Mouse (Mus musculus) hindbrain, embryonic 13.5 days (tissue): Measurements from ENCODE around the gene Noa1. TPM values are rescaled to one million over a fixed set of nuclear protein-coding genes. Genes with fewer than 3 reads are reported as not detected.

ENCODE experiments used
- ATAC-seq: fragments of 200-750 bp; cut with Nextera tagmentation; 2 replicates; pipeline ENCODE4 v1.8.0; 2017; ENCODE audit warnings: moderate TSS enrichment; ENCODE audit not compliant: low FRiP score
- H3K27ac ChIP-seq: fragments of 300-500 bp; sonication (generic); 2 replicates; pipeline ENCODE4 v1.5.1; 2015; ENCODE audit warnings: inconsistent platforms, mild to moderate bottlenecking, moderate library complexity
- H3K27me3 ChIP-seq: fragments of 300-500 bp; sonication (generic); 2 replicates; pipeline ENCODE4 v1.6.1; 2015; ENCODE audit warnings: mild to moderate bottlenecking, inconsistent platforms
- H3K36me3 ChIP-seq: fragments of 300-500 bp; sonication (generic); 2 replicates; pipeline ENCODE4 v1.6.1; 2015; ENCODE audit warnings: mild to moderate bottlenecking, inconsistent platforms
- H3K4me1 ChIP-seq: fragments of 300-500 bp; sonication (generic); replicated peaks from 2 replicates; pipeline ENCODE4 v1.6.1; 2015; ENCODE audit warnings: inconsistent platforms
- H3K4me2 ChIP-seq: fragments of 300-500 bp; sonication (generic); 2 replicates; pipeline ENCODE4 v1.6.1; 2015; ENCODE audit warnings: inconsistent platforms, mild to moderate bottlenecking, moderate library complexity
- H3K4me3 ChIP-seq: fragments of 300-500 bp; sonication (generic); 2 replicates; pipeline ENCODE4 v1.5.1; 2015; ENCODE audit warnings: mild to moderate bottlenecking, inconsistent platforms
- H3K9ac ChIP-seq: fragments of 300-500 bp; sonication (generic); 2 replicates; pipeline ENCODE4 v1.6.1; 2015; ENCODE audit warnings: mild to moderate bottlenecking, inconsistent platforms
- H3K9me3 ChIP-seq: fragments of 300-500 bp; sonication (generic); 2 replicates; pipeline ENCODE4 v1.6.1; 2016; ENCODE audit warnings: inconsistent platforms
- WGBS: fragments of 180-500 bp; shearing (Covaris S2); methylation state at CpG from one replicate; pipeline ENCODE4 v1.1.7; 2015; 5-methylcytosine and 5-hydroxymethylcytosine counted together
- polyA plus RNA-seq: library from polyadenylated mRNA; unstranded; fragments of >200 nt; fragmentation: Nextera tagmentation; extraction: Ambion mirVana; gene quantifications from 2 replicates; pipeline ENCODE4 v1.2.1, GENCODE M21; 2015

Noa1 gene
- polyA plus RNA-seq: 32.5 and 32.8 TPM in 2 replicates

DNA sequence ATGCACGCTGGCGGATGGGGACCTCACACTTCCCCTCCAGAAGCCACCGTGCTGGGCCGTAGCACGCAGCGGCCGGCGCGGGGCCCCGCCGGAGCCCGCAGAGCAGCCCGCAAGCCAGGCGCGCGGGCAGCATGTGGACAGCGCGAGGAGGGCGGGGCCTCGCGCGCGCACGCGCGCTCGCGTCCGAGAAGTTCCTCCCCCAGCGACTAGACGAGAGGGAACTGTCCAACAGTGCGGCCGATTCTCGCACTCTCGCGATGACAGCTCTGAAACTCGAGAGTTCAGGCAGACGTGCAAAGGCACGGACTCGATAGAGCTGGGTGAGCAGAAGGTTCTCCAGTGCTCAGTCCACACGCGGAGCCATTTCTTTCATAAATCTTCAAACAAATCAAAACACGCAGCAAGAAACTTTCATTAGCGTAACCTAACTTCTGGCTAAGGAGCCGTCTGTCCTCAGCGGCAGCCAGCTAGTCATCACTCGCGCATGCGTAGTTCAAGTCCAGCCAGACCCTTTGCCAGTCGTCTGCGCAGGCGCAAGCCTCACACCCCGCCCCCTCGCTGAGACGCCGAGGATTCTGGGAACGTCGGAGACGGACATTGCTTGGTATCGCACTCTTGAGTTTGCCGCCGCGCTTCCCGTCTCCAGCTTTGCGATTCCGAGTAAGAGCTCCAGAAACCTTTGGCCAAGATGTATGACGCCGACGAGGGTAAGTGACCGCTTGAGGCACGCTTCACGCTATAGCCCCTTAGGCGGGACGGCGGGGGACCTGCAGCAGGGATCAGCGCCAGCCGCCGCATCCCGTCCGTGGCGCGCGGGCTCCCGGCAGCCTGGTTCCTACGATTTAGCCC lies at the start of gene Noa1, which contains the start of gene Polr2b:
Gene Noa1 (minus strand): TSS at position 161 of the 849 bp plus-strand sequence.
Gene Polr2b (plus strand): TSS at position 224 of the 849 bp plus-strand sequence.
- Histone ChIP-seq H3K27me3 (no peaks in the 10 kb centered on the region), H3K4me3 (peak within 1 kb of the TSS; percentile 96), H3K27ac (peak within 1 kb of the TSS; percentile 95), H3K9ac (peak within 1 kb of the TSS; percentile 83), H3K9me3 (no peaks in the 10 kb centered on the region), H3K36me3 (peaks cover 43% of the 10 kb centered on the region), H3K4me1 (peaks cover 34% of the 10 kb centered on the region), H3K4me2 (peak within 1 kb of the TSS; percentile 99)
- WGBS: under 1% methylated on average over 85 of the region's 85 CpGs
- ATAC-seq: peak; percentile 97

DNA sequence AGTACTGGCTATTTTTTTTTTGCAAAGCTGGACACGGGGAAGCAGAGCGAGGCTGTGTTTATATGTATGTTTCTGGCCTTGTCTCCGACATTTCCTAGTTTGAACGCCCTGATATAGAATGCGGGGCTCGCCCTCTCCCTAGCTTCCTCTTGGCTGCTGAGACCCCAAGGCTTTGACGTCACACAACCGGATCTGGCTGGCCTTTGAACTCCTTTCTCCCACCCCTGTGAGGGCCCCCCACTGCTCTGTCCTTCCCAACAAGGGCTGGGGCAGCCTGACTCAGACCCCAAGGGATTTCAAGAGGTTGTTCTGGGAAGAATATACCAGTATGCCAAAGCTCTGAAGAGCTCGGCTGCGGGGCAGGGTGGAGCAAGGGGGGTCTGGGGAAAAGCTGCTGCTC lies 48.5 kb upstream of the Noa1 start:
- WGBS: 3% methylated on average over 10 of the region's 10 CpGs

DNA sequence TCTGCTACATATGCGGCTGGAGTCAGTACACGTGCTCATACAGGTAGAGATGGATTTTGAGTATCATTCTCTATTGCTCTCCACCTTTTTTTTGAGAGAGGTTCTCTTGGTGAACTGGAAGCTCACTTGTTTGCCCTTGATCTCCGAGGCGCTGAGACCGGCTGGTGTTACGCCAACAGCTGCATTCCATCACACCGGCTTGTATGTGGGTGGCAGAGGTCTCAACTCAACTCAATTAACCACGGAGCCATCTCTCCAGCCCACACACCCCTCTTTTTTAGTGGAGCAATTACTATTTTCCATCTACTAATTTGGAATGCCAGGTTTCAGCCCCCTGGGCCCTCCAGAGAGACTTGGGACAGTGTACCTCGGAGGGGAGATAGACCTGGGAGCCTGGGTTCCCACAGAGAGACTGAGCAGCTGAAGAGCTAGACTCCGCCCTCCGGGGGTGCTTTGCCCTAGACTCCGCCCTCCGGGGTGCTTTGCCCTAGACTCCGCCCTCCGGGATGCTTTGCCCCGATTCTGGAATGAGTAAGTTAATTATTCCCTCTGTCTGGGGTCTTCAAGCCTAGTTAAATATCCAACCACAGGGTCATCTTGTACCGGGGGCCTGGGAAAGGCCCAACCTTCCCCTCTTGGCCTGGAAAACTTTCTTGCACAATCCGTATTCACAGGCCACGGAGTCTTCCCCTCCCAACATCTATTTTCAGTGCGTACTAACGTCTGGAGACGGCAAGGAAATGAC lies 47.7 kb upstream of the Noa1 start:
- peak overlapping the region; percentile 49; the same call in 1 of the 2 replicates for H3K9ac ChIP-seq
- H3K4me2 ChIP-seq: peak overlapping the region; percentile 54
- peak overlapping the region; percentile 32 for H3K4me3 ChIP-seq
- H3K4me1 ChIP-seq: peaks cover 25% of the 10 kb centered on the region
- 20% methylated on average over 22 of the region's 22 CpGs for WGBS
- peak; percentile 70 for ATAC-seq
- H3K27ac ChIP-seq: 0 out of 2 replicates have a peak overlapping the region, but pooled peaks have one; percentile 35
- H3K27me3 ChIP-seq: peaks cover 6% of the 10 kb centered on the region; the same call in 1 of the 2 replicates
- H3K36me3 ChIP-seq: no peaks in the 10 kb centered on the region
- no peaks in the 10 kb centered on the region for H3K9me3 ChIP-seq

More for the DNA sequence above, 48.5 kb upstream of the Noa1 start:
- peak; percentile 37; the same call in 1 of the 2 replicates for ATAC-seq
- Histone ChIP-seq H3K27ac (no peak overlapping the region), H3K9ac (peak overlapping the region; percentile 49; the same call in 1 of the 2 replicates), H3K4me1 (peaks cover 25% of the 10 kb centered on the region), H3K9me3 (no peaks in the 10 kb centered on the region), H3K4me2 (peak overlapping the region; percentile 54), H3K27me3 (peaks cover 6% of the 10 kb centered on the region; the same call in 1 of the 2 replicates), H3K4me3 (peak overlapping the region; percentile 32), H3K36me3 (no peaks in the 10 kb centered on the region)

DNA sequence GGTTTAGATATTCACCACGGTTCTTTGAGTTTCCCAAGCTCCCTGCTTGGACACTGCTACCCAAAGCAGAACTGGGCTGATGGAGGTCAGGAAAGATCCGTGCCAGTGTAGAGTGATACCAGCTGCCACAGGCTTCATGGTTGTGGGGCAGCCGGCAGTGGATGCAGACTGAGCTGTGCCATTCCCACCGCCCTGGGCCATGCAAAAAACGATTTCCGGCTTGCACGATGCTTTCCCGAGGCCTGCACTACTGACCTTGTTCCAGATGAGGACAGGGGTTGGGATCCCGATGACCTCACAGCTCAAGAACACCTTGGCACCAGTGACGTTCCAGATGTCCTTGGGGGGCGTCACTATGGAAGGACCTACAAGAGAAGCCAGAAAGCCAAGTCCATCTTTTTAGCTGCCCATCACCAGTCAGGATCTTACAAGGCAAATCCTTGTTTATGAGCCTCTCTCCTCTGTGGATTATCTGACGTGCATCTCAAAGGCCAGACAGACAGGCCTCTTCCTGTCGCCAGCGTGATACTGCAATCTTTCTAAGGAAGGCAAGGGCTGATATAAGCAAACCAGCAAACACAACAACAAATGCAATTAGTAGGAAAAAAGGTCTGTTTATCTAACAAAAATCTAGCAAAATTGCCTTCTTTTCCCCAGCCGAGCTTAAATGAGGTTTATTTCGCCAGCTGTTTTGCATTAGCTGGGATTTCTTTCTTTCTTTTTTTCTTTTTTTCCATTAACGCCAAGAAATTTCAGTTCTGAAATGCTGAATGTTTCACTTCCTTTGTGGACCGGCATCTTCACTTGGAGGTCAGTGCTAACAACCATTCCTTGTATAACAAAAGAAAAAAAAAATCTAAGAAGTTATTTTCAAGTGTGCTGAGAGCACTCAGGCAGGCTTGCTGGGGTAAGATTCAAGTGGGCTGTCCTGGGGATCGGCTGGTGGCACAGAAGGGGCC lies 45.7 kb upstream of the Noa1 start:
- Histone ChIP-seq H3K27me3 (peaks cover 6% of the 10 kb centered on the region; the same call in 1 of the 2 replicates), H3K9me3 (no peaks in the 10 kb centered on the region), H3K9ac (no peak overlapping the region), H3K4me3 (no peak overlapping the region), H3K27ac (peak overlapping the region; percentile 30; the same call in 1 of the 2 replicates), H3K4me2 (no peak overlapping the region), H3K36me3 (peaks cover 4% of the 10 kb centered on the region), H3K4me1 (peaks cover 25% of the 10 kb centered on the region)
- WGBS: 79% methylated on average over 19 of the region's 19 CpGs
- no peak for ATAC-seq

DNA sequence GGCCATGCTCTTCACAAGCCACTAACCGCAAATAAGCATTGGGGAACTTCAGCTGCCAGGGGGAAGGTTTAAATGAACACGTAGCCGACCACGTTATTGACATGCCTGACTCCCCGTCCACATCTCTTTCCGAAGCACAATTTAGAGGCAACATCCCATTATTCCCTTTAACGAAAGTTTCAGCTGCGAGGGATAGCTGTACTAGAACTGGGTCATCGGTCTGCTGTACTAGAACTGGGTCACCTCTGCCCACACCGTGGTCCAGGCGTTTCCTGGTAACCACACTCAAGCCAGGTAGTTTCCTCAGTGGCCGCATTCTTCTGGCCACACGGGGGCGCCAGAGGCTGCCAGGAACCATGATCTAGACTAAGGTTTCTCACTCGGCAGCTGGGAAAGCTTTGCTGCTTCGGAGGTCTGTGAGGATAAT lies 44.5 kb upstream of the Noa1 start:
- Histone ChIP-seq H3K9me3 (no peaks in the 10 kb centered on the region), H3K4me3 (peak overlapping the region; percentile 25), H3K27ac (no peak overlapping the region), H3K4me1 (peaks cover 25% of the 10 kb centered on the region), H3K36me3 (peaks cover 14% of the 10 kb centered on the region), H3K9ac (no peak overlapping the region), H3K27me3 (peaks cover 6% of the 10 kb centered on the region; the same call in 1 of the 2 replicates), H3K4me2 (peak overlapping the region; percentile 51)
- 9% methylated on average over 16 of the region's 16 CpGs for WGBS
- peak; percentile 53; the same call in 1 of the 2 replicates for ATAC-seq

DNA sequence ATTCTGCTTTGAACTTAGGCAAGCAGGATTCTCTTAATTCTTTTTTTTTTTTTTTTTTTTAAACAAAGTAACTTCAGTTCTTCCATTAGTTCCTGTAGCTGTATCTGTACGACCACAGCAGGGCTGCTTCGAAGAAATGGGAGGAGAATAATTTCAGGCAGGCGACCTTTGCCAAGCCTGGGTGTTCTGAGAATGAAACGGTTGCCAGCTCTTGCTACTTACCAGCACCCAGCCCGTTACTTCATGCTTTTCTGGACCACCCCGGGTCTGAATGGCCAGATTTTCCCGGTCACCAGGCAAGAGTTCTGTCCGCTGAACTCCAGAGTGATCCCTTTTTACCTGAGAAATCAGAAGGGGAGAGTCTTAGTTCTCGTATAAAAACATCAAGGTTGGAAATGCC lies 41.8 kb upstream of the Noa1 start:
- Histone ChIP-seq H3K27ac (no peak overlapping the region), H3K4me2 (no peak overlapping the region), H3K4me1 (peaks cover 10% of the 10 kb centered on the region), H3K9ac (no peak overlapping the region), H3K9me3 (no peaks in the 10 kb centered on the region), H3K4me3 (no peak overlapping the region), H3K36me3 (peaks cover 41% of the 10 kb centered on the region), H3K27me3 (peaks cover 6% of the 10 kb centered on the region; the same call in 1 of the 2 replicates)
- 77% methylated on average over 9 of the region's 9 CpGs for WGBS
- no peak for ATAC-seq

DNA sequence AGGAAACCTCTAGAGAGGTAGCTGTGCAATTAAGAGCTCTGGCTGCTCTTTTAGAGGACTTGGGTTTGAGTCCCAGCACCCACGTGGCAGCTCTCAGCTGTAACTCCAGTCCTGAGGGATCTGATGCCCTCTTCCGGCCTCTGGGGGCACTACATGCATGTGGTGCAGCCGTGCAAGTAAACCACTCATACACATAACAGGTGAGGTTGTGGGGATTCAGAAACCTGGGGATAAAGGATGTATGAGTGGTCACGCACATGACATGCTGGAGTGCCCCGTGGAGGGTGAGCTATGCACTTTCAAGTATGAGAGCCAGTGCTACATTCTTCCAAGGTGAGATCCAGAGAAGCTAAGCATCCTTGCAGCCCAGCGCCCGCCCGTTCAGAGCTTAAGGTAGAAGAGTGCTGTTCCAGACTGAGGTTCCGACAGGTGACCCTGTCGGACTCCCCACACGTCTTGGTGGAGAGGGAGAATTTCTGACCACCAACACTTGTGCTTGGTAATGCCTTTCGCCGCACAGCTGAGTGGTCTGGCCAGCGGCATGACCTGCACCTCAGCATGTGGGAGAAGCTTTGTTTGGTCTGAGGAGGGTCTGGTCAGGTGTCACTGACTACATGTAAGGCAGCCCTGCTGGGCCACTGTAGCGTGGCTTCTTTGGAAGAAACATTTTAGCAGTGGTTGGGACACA lies 40.2 kb upstream of the Noa1 start:
- no peak overlapping the region for H3K27ac ChIP-seq
- 90% methylated on average over 15 of the region's 15 CpGs for WGBS
- H3K4me1 ChIP-seq: peaks cover 10% of the 10 kb centered on the region
- peaks cover 4% of the 10 kb centered on the region; the same call in 1 of the 2 replicates for H3K27me3 ChIP-seq
- H3K36me3 ChIP-seq: peaks cover 54% of the 10 kb centered on the region
- no peak overlapping the region for H3K4me3 ChIP-seq
- no peak overlapping the region for H3K4me2 ChIP-seq
- H3K9me3 ChIP-seq: no peaks in the 10 kb centered on the region
- ATAC-seq: no peak
- H3K9ac ChIP-seq: no peak overlapping the region

DNA sequence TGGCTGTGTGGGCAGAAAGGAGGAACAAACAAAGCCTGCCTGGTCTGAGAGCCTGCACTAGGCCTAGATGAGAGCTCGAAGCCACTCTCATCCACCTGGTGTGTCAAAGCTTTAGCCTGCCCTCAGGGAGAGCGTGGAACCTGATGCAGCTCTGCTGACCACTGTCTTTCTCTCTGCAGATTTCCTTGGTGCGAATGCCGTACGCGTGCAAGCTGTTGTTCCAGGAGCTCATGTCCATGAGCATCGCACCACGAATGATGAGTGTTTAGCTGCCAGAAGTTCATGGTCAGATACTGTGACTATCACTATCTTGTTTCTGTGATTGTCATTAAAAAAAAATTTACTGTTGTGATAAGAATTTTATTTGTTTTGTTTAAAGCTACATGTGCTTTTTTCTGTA lies 39.0 kb upstream of the Noa1 start:
- Histone ChIP-seq H3K36me3 (peaks cover 63% of the 10 kb centered on the region), H3K4me2 (no peak overlapping the region), H3K4me3 (no peak overlapping the region), H3K9ac (no peak overlapping the region), H3K27ac (no peak overlapping the region), H3K9me3 (no peaks in the 10 kb centered on the region), H3K4me1 (no peaks in the 10 kb centered on the region), H3K27me3 (0 out of 2 replicates have a peak, but pooled peaks cover 1% of the 10 kb centered on the region)
- 97% methylated on average over 8 of the region's 8 CpGs for WGBS
- no peak for ATAC-seq

DNA sequence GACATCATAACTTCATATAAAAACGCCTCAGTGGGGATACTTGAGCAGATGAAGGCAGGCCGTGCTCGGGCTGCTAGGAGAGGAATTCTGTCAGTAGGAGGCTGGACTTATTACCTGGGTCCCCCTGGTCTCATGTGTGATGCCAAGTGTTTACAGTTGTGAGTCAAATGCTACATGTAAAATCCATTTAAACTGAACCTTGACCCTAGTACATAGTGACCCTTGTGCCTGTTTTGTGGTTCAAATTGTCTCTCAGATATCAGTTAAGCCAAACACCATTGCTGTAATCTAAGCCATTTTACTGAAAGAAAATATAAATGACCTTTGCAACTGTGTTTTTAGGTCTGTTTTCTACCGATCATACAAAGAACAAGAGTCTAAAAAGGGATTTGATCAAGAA lies 30.1 kb upstream of the Noa1 start:
- no peak overlapping the region for H3K4me3 ChIP-seq
- no peaks in the 10 kb centered on the region for H3K27me3 ChIP-seq
- no peak overlapping the region for H3K4me2 ChIP-seq
- no peak overlapping the region for H3K9ac ChIP-seq
- H3K27ac ChIP-seq: no peak overlapping the region
- WGBS: 94% methylated on average over 4 of the region's 4 CpGs
- no peaks in the 10 kb centered on the region for H3K9me3 ChIP-seq
- no peak for ATAC-seq
- no peaks in the 10 kb centered on the region for H3K4me1 ChIP-seq
- H3K36me3 ChIP-seq: peaks cover 90% of the 10 kb centered on the region

DNA sequence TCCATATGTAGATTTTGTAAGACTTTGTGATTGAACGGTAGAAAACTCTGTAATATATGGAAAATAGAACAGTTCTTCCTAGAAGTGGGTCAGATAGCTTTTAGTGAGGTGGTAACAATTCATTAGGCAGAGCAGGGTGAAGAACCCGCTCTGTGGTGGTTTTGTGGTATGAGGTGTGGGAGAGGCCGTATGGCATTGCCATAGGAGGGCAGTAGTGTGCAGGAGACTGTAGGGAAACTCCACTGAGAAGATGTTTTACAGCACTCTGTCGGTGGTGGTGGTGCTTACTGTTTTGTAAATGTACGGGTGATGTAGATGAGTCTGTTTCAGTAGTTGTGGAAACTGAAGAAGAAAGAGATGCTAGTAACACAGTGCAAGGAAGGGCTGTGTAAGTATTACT lies 20.3 kb upstream of the Noa1 start:
- H3K9me3 ChIP-seq: no peaks in the 10 kb centered on the region
- no peak overlapping the region for H3K27ac ChIP-seq
- no peak overlapping the region for H3K4me3 ChIP-seq
- no peak overlapping the region for H3K4me2 ChIP-seq
- ATAC-seq: no peak
- no peaks in the 10 kb centered on the region for H3K4me1 ChIP-seq
- 80% methylated on average over 5 of the region's 5 CpGs for WGBS
- H3K9ac ChIP-seq: no peak overlapping the region
- no peaks in the 10 kb centered on the region for H3K27me3 ChIP-seq
- peaks cover 88% of the 10 kb centered on the region for H3K36me3 ChIP-seq

DNA sequence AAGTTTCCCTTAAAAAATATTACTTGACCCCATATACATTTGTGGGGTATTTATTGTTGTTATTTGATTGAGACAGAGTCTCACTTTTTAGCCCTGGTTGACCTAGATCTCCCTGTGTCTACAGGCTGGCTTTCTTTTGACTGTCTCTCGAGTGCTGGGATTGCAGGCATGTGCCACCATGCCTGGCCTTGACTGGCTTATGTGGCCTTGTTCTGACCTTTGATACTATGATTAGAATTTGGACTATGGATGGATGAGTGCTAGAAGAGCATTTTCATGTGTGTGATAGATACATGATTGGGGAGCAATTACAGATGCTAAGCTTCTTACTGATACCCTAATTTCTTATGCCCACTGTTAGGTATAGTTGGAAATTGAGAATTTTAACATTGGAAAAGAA lies 15.1 kb upstream of the Noa1 start:
- no peaks in the 10 kb centered on the region for H3K9me3 ChIP-seq

More for the DNA sequence above, 15.1 kb upstream of the Noa1 start:
- H3K4me3 ChIP-seq: no peak overlapping the region
- 85% methylated on average over 1 of the region's 1 CpGs for WGBS
- H3K27ac ChIP-seq: no peak overlapping the region
- no peaks in the 10 kb centered on the region for H3K4me1 ChIP-seq
- no peaks in the 10 kb centered on the region for H3K27me3 ChIP-seq
- no peak for ATAC-seq
- H3K4me2 ChIP-seq: no peak overlapping the region
- no peak overlapping the region for H3K9ac ChIP-seq
- H3K36me3 ChIP-seq: peaks cover 94% of the 10 kb centered on the region
